22 mouse cellular contexts compared by ENCODE assay signal in genomic region chr6:90359445-90359844, GRCm38 (mm10). TPM values are rescaled to one million over a fixed set of nuclear protein-coding genes. Genes with fewer than 3 reads are reported as not detected.
A peak's percentile ranks its signal among the peaks of the same experiment; 100 is the strongest.
DNase-seq lines count a peak whose midpoint lies in the region; ATAC-seq lines count a peak whose summit lies in the region.
"Had no signal": no experiment of that assay in that cellular context is flagged by ENCODE, and none has a peak within 500 bp of the region (broad histone marks: within the 10 kb centered on the region; RNA-seq: fewer than 3 reads in every experiment).

No protein-coding gene starts in this region.

- peak overlapping the region; percentile 31 to 34; a peak in 1 of 4 replicates for H3K27ac ChIP-seq in heart, embryonic 14.5 days (replicated peaks in 1 of 2; ENCODE audit: control insufficient read depth in 1 of 2, insufficient read depth in 1 of 2, low read depth in 2 of 2, low read length in 2 of 2)
- peak overlapping the region; percentile 71 for H3K27ac ChIP-seq in limb, embryonic 10.5 days
- H3K27ac ChIP-seq: liver, embryonic 15.5 days; midbrain, embryonic 12.5 days had no signal

- H3K9ac ChIP-seq in heart, embryonic 14.5 days (ENCODE audit: low read length) = no peak overlapping the region
- H3K9ac ChIP-seq: liver, embryonic 15.5 days; midbrain, embryonic 12.5 days had no signal

- no peaks in the 10 kb centered on the region for H3K9me3 ChIP-seq in heart, embryonic 14.5 days (ENCODE audit: control insufficient read depth, low read length)
- H3K9me3 ChIP-seq in limb, embryonic 10.5 days (replicated peaks) = no peaks in the 10 kb centered on the region
- H3K9me3 ChIP-seq: liver, embryonic 15.5 days; midbrain, embryonic 12.5 days had no signal

- H3K36me3 ChIP-seq in heart, embryonic 14.5 days (ENCODE audit: control insufficient read depth, insufficient read depth, low read length) = no peaks in the 10 kb centered on the region
- no peaks in the 10 kb centered on the region for H3K36me3 ChIP-seq in limb, embryonic 10.5 days
- H3K36me3 ChIP-seq: midbrain, embryonic 12.5 days had no signal

- intact Hi-C loops in heart, postnatal 10 days (cut with DNase I) = no loop called here

- no peaks in the 10 kb centered on the region for H3K27me3 ChIP-seq in heart, embryonic 14.5 days (ENCODE audit: control insufficient read depth, insufficient read depth, low read length)
- no peaks in the 10 kb centered on the region for H3K27me3 ChIP-seq in limb, embryonic 10.5 days (ENCODE audit: low read depth, poor library complexity, severe bottlenecking)
- H3K27me3 ChIP-seq: liver, embryonic 15.5 days; midbrain, embryonic 12.5 days had no signal

- no peak overlapping the region for H3K4me3 ChIP-seq in heart, embryonic 14.5 days (ENCODE audit: control insufficient read depth in 1 of 2, insufficient read depth in 1 of 2, low read depth in 1 of 2, low read length in 2 of 2)
- H3K4me3 ChIP-seq in limb, embryonic 10.5 days = no peak overlapping the region
- H3K4me3 ChIP-seq: liver, embryonic 15.5 days; midbrain, embryonic 12.5 days had no signal

- peaks cover 16 to 17% of the 10 kb centered on the region in 2 experiments for H3K4me1 ChIP-seq in heart, embryonic 14.5 days (ENCODE audit: control insufficient read depth in 2 of 2, insufficient read depth in 2 of 2, low read length in 2 of 2)
- peaks cover 16% of the 10 kb centered on the region for H3K4me1 ChIP-seq in limb, embryonic 10.5 days
- H3K4me1 ChIP-seq: liver, embryonic 15.5 days had no signal

- 68% methylated on average over 2 of the region's 2 CpGs for whole genome bisulfite sequencing in heart, embryonic 14.5 days
- 88% methylated on average over 2 of the region's 2 CpGs for WGBS in limb, embryonic 10.5 days

- no peak overlapping the region for H3K4me2 ChIP-seq in heart, embryonic 14.5 days (ENCODE audit: low read length)
- H3K4me2 ChIP-seq: liver, embryonic 15.5 days; midbrain, embryonic 12.5 days had no signal

- DNase-seq in heart, postnatal 10 days = no peak
- DNase-seq in kidney, postnatal 4 days = peak; percentile 13 to 42
- no peak for DNase-seq in kidney, postnatal 14 days
- DNase-seq in limb, embryonic 10.5 days (ENCODE audit: low spot score) = no peak
- DNase-seq in adrenal gland, adult 2 months = no peak
- DNase-seq in cerebellum, adult 18-20 months = no peak
- no peak for DNase-seq in spleen, postnatal 10 days (ENCODE audit: low spot score in 2 of 2)
- DNase-seq: cerebellum, adult 11-12 months; thymus, postnatal 4 days had no signal

- ATAC-seq in heart, embryonic 14.5 days (ENCODE audit: insufficient number of reproducible peaks, insufficient read depth, low FRiP score, low read depth) = no peak

RNA-seq across cellular contexts. Expression of gene Zxdc, which starts 9.8 kb away (rescaled TPM):
- polyA plus RNA-seq in heart, embryonic 14.5 days (2014; fragmentation: Nextera tagmentation; extraction: Ambion mirVana) = 11.0 and 11.5 TPM in 2 replicates
- 10 to 100 TPM; 15.7 to 18.0 TPM for total RNA-seq in heart, postnatal 10 days (2021)
- polyA plus RNA-seq in limb, embryonic 10.5 days (2016; fragmentation: Nextera tagmentation; extraction: Ambion mirVana) = 6.1 and 6.4 TPM in 2 replicates
- total RNA-seq in adrenal gland, adult 2 months (2021) = 10 to 100 TPM; 18.8 to 33.4 TPM
- 70.1 and 75.8 TPM in 2 replicates for polyA plus RNA-seq in adrenal gland, adult 2 months (2012; rRNA removed)

RNA-seq across cellular contexts. Expression of gene Uroc1, which starts 26.4 kb away (rescaled TPM):
- not detected in 2 replicates for polyA plus RNA-seq in heart, embryonic 14.5 days (2014; fragmentation: Nextera tagmentation; extraction: Ambion mirVana)
- not detected for total RNA-seq in heart, postnatal 10 days (2021)
- 0.15 and 0.16 TPM in 2 replicates for polyA plus RNA-seq in limb, embryonic 10.5 days (2016; fragmentation: Nextera tagmentation; extraction: Ambion mirVana)
- total RNA-seq in adrenal gland, adult 2 months (2021) = 1 to 10 TPM in 1 of 2 experiments, not detected in 1; 1.3 TPM
- polyA plus RNA-seq in adrenal gland, adult 2 months (2012; rRNA removed) = 0.26 TPM in 1 of 2 replicates, not detected in the other
- total RNA-seq: left cerebral cortex, postnatal 14 days had no signal
- polyA plus RNA-seq: C2C12; frontal cortex, adult 2 months; midbrain, embryonic 12.5 days; neural tube, embryonic 11.5 days; testis, adult 2 months had no signal

RNA-seq across cellular contexts. Expression of gene Chst13, which starts 34.5 kb away (rescaled TPM):
- polyA plus RNA-seq in heart, embryonic 14.5 days (2014; fragmentation: Nextera tagmentation; extraction: Ambion mirVana) = not detected in 2 replicates
- total RNA-seq in heart, postnatal 10 days (2021) = not detected
- 0.09 TPM in 1 of 2 replicates, not detected in the other for polyA plus RNA-seq in limb, embryonic 10.5 days (2016; fragmentation: Nextera tagmentation; extraction: Ambion mirVana)
- total RNA-seq in adrenal gland, adult 2 months (2021) = not detected
- 0.36 and 0.85 TPM in 2 replicates for polyA plus RNA-seq in adrenal gland, adult 2 months (2012; rRNA removed)
- total RNA-seq: gastrocnemius, postnatal 4 days; left cerebral cortex, postnatal 14 days had no signal
- polyA plus RNA-seq: heart, embryonic 16.5 days; midbrain, embryonic 12.5 days; neural tube, embryonic 11.5 days had no signal

RNA-seq across cellular contexts. Expression of gene BC048671, which starts 58.4 kb away (rescaled TPM):
- polyA plus RNA-seq in heart, embryonic 14.5 days (2014; fragmentation: Nextera tagmentation; extraction: Ambion mirVana) = not detected in 2 replicates
- total RNA-seq in heart, postnatal 10 days (2021) = not detected
- polyA plus RNA-seq in limb, embryonic 10.5 days (2016; fragmentation: Nextera tagmentation; extraction: Ambion mirVana) = not detected in 2 replicates
- not detected for total RNA-seq in adrenal gland, adult 2 months (2021)
- not detected in 2 replicates for polyA plus RNA-seq in adrenal gland, adult 2 months (2012; rRNA removed)
- total RNA-seq: adrenal gland, postnatal 4 days; ES-E14; gastrocnemius, postnatal 4 days; left cerebral cortex, postnatal 14 days had no signal
- polyA plus RNA-seq: C2C12; cortical plate, adult 2 months; frontal cortex, adult 2 months; heart, embryonic 16.5 days; midbrain, embryonic 12.5 days; neural tube, embryonic 11.5 days had no signal

Comparison
In these comparisons a context has a peak if more than half of its experiments do, and no peak if none do; other contexts are left out.
1. DNase-seq: peak in kidney, postnatal 4 days (2 of 2); none in heart, postnatal 10 days (0 of 2), kidney, postnatal 14 days (single experiment), limb, embryonic 10.5 days (single experiment), adrenal gland, adult 2 months (single experiment), cerebellum, adult 18-20 months (0 of 2) and spleen, postnatal 10 days (0 of 2).